Mouse (Mus musculus) right cerebral cortex, postnatal 36 days (tissue): ENCODE data around the gene Gne.
"Not testable (repeated sequence)": the region's sequence is repeated elsewhere in the genome, so short reads cannot be mapped to it uniquely, and the experiment has no call there.

Experiments
- DNase-seq, 2 experiments: peaks; one replicate each; pipeline ENCODE4 v3.0.0; 2022; ENCODE audit warnings: low spot score in 2 of 2, mixed read lengths in 1 of 2

The Gne gene

GRCm38 (mm10) chr4:44072873-44073441 lies 11.0 kb downstream of the Gne start:
- DNase-seq, result no peak

DNA sequence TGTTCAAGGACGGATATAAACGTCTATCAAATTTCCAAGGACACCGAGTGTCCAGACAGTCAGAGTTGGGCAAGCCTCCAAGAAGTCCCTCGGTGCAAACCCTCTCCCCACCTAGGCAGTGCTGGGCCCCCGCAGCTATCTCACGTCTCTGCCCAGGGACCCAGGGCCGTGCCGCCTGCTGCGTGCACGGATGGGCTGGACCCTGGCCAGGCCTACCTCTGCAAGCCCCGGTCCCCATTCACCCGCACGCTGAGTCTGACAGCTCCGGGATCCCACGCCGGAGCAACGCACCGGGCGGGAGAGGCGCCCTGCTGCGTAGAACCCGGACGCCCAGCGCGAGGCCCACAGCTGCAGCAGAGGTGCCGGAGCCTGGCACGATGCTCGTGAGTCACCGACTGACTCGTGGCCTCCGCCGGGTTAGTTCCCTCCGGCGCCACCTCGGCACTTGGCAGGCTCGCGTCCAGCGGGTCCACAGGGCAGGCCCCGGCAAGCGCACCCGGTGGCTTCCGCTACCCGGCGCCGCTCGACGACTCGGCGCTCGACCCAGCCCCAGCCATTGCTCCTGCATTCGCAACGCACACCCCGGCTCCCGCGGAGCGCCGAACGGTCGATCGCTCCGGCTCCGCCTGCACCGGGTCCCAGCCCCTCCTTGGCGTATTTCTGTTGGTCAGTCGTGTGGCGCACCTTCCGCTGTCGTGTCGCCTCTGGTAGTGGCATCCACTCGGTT lies 11.7 kb downstream of the Gne start:
- peak; percentile 84 to 88 for DNase-seq

GRCm38 (mm10) chr4:44071741-44072145 lies 12.2 kb downstream of the Gne start:
- no peak for DNase-seq

DNA sequence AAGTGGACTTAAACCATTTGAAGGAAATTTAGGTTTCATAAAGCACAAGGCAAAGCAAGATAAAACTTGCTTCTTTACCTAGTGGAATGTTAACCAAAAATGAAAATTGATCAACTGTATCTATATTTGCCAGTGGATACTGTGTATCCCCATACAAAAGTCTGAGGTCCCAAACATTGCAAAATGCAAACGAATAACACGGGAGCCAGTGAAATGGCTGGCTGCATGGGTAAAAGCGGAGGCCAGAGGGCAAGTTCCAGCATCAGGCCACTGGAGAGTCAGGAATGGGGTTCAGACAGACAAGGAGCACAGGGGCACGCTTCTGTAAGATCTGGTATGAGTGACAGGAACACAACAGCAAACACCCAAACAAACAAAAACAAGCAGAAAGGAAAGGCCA lies 13.3 kb downstream of the Gne start:
- no peak for DNase-seq

GRCm38 (mm10) chr4:44069411-44069810 lies 14.6 kb downstream of the Gne start:
- DNase-seq, result no peak

- no peak for DNase-seq
Observed at GRCm38 (mm10) chr4:44068736-44069135, 15.2 kb downstream of the Gne start.

DNA sequence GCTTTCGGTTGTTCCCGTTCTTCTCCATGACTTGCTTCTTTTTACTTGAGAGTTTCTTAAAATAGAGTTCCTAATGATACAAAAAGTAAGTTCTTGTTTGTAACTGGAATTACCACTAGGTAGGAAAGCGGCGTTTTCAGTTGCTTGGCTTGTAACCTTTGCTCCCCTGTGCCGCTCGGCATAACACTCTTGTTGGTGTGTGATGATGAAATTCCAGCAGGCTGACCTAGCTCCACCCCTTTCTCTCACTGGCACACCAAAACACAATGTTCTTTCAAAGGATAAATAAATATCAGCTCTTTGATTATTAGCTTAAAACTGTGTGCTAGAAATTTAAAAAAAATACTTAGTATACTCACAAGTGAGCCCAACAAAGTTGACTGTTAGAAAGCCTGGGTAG lies 17.1 kb downstream of the Gne start:
- no peak for DNase-seq

- DNase-seq, result peak; percentile 84 to 86
Observed at GRCm38 (mm10) chr4:44065355-44066025, 18.5 kb downstream of the Gne start.

GRCm38 (mm10) chr4:44062816-44063215 lies 21.2 kb downstream of the Gne start:
- peak in 1 of 2 experiments; percentile 25 for DNase-seq

DNA sequence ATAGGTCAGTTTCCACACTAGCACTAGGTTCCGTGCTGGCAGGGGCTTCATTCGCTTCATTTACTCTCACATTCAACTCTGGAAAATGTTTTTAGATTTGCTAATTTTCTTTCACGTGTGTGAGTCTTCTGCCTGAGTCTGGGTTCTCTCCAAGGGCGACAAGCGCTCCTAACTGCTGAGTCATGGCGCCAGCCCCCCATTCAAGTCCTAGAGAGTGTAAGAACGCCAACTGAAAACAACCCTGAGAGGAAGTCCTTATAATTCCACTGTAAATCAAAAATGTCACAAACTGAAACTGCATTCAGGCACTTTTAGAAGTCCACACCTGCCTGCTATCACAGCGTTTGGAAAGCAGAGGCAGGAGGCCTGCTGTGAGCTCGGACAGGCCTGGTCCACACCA lies 21.9 kb downstream of the Gne start:
- no peak for DNase-seq

DNA sequence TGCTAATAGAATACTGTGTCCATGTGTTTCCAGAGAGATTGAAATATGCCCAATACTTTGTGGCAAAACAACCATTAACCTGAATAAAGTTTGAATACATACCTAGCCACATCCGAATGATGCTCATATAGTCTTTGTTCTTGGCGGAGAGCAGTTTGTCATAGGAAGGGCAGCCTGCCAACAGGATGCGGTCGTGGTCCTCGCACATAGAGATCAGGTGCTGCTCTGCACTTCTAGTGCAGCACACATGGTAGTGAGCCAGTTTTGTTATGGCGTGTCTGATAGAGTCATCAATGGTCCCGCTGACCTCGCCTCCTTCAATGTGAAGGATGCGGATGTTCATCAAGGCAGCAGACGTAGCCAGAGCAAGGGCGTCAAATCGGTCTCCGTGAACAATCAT lies 24.3 kb downstream of the Gne start:
- no peak for DNase-seq

- DNase-seq, result no peak
Observed at GRCm38 (mm10) chr4:44049812-44050211, 34.2 kb downstream of the Gne start.

DNA sequence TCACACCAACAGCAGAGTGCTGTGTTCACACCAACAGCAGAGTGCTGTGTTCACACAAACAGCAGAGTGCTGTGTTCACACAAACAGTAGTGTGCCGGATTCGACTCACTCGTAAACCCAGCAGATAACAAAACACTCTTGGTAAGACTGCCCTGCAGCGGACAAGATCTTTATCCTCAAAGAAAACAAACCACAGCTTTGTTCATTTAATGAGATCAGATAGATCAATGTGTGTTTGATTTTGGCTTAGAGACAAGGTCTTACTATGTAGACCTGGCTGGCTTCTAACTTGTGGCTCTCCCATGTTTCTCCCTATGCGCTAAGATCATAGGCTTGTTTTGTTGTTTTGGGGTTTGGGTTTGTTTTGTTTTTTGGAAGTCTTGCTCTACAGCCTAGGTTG lies 37.9 kb downstream of the Gne start:
- DNase-seq, result no peak

- no peak for DNase-seq
Observed at GRCm38 (mm10) chr4:44044685-44045356, 39.2 kb downstream of the Gne start.

DNA sequence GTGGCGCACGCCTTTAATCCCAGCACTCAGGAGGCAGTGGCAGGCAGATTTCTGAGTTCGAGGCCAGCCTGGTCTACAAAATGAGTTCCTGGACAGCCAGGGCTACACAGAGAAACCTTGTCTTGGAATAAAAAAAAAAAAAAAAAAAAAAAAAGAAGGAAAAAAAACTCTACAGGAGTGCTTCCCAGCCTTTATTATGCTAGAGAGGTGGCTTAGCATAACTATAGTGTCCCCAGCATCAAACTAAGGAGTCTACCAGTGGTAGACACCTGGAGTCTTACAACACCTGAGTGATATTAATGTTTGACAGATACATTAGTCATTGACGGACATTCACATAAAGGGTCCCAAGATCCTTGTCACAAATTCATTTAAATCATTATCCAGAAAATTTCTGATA lies 40.8 kb downstream of the Gne start:
- DNase-seq, result not testable (repeated sequence)

DNA sequence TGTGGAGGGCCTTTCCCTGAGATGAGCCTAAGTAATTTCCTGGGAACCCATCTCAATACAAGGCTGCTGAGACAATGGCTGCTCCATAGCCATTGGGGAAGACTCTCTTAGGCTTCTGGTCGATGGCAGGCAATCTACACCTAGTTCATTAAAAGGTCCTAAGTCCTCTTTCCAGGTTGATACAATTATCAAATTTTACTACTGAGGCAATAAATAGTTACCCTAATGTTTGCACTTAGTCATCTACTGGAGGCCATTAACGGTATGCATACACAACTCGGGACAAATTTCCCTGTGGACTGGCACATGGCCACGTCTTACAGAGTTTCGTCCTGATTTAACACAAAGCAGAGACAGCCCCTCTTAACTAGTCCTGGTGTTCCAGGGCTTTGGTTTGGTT lies 41.5 kb downstream of the Gne start:
- no peak for DNase-seq

DNA sequence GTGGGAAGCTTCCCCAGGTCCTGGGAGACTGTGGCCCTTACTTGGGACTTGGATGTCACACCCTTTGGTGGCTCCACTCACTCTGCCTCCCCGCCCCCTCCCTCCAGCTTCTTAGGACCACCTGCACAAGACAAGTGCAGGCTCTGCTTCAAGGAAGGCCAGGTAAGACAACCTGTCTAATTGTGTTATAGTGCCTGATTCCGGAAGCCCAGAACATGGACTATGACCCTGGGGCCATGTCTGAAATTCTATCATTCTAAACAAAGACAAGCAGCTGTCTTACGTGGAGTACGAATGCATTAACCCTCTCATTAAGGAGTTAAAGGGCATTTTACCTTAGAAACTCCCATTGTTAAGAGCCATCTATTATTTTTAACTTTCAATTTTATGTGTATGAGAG lies 43.2 kb downstream of the Gne start:
- no peak for DNase-seq

- no peak for DNase-seq
Observed at GRCm38 (mm10) chr4:44036455-44036854, 47.5 kb downstream of the Gne start.

DNA sequence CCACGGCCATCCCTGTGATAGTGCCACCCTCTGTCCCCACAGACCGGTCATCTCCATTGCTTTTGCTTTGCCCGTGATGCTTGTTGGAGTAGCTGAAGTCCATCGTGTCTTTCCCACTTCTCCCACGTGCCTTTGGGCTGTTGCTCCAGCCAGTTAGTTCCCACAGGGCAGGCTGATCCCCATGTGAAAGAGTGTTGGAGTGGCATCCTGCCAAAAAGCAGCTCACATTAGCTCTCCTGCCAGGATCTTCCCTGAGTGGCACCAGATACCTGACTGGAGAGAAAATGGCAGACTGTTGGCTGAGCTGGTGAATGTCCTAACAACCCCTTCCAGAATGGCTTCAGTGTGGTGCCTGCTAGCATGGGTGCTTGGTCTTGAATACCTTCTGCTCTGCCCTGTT lies 52.5 kb downstream of the Gne start:
- no peak for DNase-seq

DNA sequence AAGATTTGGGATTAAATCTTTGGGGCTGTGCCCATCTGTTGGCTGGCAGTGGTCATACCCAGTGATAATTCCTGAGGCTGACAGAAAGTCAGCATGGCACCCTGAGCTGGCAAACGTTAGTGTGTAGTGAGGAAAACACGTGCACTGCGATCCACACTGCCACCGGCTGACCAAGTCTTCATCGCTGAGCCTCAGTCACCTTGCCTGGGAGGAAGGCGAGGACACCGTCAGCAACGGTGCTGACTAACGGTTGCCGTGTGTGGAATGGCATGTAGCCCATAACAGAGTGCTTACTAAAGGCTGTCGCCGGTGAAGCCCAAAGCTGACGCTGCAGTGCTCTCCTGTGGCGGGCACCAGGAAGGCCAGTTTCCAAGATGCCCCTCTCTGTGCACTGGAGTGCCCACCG lies 54.3 kb downstream of the Gne start:
- DNase-seq, result no peak

DNA sequence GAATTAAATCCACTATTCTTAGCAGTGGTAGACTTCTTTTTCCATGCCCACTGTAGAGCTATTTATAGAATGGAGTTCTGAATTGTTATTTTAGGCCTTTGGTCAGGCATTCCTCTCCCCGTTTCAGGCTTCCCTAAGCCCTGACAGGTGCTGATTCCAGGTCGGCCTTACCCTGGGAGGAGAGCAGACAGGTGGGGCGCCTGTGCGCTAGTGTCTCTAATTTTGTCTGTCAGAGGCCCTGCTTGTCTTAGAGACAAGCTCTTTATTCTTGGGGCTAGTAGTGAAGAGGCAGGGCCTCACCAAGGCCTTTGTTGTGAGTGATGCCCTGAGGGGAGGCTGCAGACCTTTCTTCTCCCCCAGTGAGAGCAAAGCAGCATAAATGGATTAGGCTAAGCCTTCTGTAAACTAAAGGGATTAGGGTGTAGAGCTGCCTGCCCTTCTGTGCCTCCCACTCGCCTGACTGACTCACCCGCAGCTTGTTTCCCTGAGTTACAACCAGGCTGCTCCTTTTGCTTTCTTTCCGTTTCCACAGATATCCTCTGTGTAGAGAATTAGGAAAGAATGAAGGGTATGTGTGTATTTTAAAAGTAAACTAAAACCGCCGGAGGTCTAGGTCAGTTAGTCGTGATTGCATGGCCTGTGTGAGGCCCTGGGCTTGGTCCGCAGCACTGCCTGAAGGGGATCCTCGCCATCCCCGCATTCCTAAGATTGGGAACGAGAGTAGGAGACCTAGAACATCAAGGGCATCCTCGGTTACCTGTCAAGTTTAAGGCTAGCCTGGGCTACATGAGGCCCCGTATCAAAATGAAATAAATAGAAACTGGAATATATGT lies 55.5 kb downstream of the Gne start:
- peak; percentile 48 to 55 for DNase-seq

DNA sequence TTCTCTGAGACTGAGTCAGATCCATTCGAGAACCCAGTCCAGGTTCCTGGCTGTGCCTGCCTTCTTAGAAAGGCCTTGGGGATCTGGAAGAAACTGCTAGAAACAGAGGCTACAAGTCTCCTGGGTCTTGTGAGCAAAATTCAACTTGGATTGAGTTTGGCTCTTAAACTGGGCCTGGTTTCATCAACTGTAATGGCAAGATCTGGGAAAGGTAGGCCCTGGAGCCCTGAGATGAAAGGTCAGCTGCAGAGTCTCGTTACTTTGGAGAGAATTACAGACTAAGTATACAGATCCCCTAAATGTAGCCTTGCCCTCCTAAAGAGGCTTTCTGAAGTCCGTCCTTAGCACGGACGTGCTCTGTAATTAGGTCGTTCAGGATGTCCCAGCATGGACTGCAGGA lies 58.4 kb downstream of the Gne start:
- no peak for DNase-seq
